Mouse (Mus musculus) frontal cortex, adult (tissue): ENCODE data around the gene Cisd3.
"Not testable (repeated sequence)": the region's sequence is repeated elsewhere in the genome, so short reads cannot be mapped to it uniquely, and the experiment has no call there.

Experiments
- ATAC-seq: cut with Nextera tagmentation; 2 replicates; pipeline ENCODE4 v1.9.2; 2017; ENCODE audit warnings: mild to moderate bottlenecking, moderate library complexity, mixed read lengths; ENCODE audit not compliant: low TSS enrichment

The Cisd3 gene

DNA sequence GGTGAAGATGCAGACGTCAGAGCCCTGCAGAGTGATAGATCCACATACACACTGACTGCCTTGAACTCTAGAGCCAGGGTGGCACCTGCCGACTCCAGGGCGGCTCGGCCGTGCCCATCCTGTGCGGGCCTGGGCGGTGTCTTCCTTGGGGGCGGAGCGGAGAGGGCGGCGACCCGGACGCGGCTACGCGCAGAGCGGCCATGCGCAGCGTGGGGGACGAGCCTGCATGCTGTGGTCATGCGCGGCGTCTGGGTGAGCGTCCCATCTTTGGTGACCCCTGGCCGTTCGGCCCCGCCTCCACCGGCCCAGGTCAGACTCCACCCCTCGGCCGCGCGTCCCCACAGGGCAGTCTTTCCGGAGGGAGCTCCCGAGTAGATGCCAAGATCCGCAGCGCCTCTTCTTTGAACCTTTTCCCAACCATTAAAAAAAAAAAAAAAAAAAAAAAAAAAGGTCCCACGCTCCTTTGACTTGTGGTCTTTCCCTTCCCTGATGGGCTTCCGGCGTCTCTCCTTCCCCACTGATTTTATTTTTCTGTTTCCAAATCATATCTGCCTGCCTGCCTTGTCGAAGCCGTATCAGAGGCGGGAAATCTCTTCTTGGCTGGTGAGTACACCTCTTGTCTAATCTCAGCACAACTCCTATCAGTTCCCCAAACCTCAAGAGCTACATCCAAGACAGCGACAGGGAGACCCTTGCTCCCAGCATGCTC lies at the start of gene Cisd3:
Gene Cisd3, plus strand, starts transcription at position 214 of the 709 bp plus-strand sequence.
- peak; percentile 78 for ATAC-seq

DNA sequence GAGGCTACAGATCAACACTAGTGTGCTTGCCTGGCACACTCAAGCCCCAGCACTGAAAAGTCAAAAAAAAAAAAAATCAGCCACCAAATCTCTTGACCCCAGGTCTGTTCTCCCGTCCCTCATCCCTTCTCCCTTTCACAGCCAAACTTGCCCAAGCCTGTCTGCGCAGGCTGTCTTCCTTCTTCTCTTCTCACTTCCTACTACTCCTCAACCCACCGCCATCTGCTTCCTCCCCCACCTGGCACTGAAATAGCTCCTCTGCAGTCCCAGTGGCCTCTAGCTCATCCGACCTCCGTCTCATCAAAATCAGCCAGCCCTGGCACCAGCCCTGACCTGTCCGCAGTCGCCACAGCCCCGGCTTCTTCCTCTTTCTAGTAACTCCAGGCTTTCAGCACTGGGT lies 44.0 kb upstream of the Cisd3 start:
- ATAC-seq = peak; percentile 96

DNA sequence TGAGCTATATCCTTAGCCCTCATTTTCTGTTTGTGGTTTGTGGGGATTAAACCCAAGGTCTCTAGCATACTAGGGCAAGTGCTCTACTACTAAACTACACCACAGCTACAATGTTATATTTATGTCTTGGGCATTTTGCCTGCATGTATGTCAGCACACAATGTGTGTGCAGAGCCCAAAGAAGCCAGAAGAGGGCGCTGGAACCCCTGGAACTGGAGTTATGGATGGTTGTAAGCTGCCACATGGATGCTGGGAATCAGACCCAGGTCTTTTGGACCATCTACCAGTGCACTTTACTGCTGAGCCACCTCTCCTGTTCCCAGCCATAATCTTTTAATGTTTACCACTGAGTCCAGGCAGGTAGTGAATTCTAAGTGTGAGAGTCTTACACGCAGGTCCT lies 42.9 kb upstream of the Cisd3 start:
- no peak for ATAC-seq

DNA sequence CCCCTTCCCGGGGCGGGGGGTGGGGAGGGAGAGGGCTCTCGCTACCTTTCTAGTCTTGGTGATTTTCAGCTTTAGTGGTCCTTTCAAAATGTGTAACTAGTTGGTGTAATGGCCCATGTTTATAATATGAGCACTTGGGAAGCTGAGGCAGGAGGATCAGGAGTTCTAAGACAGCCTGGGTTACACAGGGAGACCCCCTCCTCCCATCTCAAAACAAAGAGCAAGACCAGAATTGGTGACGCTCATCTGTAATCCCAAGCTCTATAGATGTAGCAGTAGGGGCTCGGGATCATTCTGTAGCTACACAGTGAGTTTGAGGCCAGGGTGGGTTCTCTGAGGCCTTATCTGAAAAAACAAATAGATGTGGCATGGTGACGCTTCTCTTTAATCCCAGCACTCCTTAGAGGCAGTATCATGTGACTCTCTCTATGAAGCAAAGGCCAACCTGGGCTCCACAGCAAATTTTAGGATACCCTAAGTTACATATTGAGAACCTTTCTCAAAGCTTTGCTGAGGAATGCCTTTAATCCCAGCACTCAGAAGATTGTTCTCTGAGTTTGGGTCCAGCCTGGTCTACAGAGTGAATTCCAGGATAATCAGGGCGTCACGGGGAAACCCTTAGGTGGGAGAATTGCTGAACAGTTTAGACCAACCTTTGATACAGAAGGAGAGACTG lies 42.1 kb upstream of the Cisd3 start:
- no peak for ATAC-seq

DNA sequence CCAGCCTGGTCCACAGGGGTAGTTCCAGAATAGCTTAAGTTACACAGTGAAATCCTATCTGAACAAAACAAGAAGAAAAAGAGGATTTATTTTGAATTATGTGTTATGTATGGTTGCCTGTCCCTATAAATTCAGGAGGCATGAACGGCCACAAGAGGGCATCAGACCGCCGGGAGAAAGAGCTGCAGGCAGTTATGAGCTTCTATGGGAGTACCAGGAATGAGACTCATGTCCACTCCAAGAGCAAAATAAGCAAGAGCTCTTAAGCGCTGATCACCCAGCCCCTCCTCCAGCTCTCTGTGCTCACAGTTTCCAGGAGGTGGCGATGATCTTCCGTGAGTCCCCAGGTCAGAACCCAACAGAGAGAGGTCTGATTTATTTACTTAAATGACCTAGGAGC lies 40.8 kb upstream of the Cisd3 start:
- no peak for ATAC-seq

DNA sequence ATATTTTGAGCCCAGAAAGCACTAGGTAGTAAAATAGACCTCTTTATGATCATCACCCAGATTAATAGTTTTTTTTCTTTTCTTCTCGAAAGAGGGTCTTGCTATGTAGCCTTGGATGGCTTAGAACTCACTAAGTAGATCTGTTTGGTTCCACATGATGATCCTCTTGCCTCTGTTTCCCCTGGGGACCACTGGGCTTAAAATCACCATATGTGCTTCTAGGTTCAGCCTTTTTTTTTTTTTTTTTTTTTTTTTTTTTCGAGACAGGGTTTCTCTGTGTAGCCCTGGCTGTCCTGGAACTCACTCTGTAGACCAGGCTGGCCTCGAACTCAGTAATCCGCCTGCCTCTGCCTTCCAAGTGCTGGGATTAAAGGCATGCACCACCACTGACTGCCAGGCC lies 37.1 kb upstream of the Cisd3 start:
- not testable (repeated sequence) for ATAC-seq

DNA sequence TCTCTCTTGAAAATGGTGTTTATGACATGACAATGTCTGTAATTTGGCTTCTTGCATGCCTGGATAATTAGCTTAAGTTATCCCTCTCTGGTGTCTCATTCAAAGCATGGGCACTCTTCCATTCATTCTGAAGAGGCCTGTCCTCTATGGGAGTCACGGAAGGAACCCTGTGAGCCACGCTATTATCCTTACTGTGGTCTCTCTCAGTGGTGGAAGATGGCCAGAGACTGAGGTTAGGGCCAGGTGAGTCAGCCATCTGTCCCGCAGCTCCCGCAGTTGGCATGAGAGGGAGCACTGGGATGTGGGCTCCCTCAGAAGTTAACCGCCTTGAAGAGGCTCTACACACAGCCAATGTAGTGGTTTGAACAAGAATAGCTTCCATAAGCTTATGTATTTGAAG lies 35.3 kb upstream of the Cisd3 start:
- no peak for ATAC-seq

DNA sequence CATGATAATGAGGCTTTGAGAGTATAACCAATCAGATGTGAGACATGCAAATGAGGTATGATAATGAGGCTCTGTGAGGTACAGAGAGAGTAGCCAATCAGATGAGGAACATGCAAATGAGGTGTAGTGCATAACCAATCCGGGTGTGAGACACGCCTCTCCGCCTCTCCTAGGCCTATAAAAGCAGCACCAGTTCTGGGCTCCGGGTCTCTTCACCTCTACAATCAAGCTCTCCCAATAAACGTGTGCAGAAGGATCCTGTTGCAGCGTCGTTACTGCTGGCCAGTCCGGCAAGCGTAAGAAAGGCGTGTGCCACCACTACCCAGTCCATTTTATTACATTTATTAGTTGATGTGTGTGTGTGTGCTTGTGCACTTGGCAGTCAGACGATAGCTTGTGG lies 32.2 kb upstream of the Cisd3 start:
- not testable (repeated sequence) for ATAC-seq

DNA sequence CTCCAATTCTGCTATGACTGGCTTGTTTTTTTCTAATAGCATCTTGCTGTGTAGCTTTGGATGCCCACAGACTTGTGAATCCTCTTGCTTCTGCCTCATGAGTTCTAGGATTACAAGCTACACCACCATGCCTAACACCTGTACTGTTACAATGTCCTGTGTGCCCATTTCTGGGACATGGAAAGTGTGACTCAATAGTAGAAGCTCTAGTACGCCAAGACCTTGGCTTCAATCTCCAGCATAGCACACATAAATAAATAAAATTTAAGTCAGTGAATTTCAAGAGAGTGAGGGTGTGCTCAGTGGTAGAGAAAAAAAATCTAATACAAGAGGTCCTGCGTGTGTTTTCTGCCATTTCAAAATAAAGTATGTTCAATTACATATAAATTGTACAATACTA lies 31.4 kb upstream of the Cisd3 start:
- no peak for ATAC-seq

DNA sequence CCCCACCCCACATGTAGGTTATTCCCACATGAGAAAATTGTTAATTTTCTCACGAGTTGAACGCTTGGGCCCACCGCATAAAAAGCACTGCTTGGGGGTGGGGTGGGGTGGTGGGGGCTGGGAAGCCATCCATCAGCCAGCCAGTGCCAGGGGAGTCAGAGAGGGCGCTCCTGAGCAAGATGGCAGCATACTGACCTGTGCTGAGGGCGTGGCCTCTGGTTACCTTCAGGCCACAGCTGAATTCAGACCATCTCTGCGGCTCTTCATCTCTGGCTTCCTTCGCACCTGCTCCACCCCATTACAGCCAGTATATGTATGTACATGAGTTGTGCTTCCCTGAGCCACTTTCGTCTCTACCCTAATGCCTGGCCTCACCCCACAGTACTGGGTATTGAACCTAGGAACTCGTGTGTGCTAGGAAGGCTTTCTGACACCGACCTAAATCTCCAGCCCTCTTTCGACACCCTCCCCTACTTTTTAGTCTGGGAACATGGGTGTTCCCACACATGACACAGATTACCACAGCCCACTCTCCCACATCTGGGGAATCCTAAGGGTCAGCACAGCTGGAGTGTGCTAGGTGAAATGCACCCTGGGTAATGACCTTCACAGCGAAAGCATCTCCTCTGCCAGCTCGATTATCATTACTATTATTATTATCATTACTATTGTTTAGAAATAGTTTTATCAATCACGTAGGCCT lies 29.2 kb upstream of the Cisd3 start:
- no peak for ATAC-seq

DNA sequence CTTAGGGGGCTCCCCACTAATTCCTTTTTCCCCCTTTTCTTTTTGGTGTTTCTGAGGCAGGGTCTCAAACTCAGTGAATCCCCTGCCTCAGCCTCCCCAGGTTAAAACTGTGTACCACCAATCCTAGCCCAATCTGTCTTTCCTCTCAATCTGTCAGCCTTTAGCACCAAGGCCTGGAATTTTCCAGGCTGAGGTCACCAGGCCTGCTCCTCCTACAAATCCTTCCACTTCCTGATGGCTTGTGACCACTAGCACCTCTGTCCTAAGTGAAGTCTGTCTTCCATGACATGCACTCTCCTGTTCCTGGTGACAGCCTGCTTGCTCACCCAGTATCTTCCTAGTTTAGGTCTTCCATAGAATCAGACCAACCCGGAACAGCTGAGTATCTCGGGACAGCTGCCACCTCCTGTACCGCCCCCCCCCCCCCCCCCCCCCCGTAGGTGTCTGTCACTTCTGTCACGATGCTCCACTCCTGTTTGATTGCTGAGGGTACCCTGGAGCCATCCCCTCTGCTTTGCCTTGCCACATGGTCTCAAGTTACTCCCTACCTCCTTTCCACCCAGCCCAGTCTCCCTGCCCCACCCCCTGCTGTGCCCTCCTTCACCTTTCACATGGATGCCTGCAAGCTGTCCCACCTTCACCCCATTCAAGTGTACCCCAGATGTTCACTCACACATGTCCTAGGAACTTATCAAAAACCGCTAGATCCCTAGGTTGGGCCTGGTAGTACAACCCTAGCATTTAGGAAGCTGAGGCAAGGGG lies 28.3 kb upstream of the Cisd3 start:
- ATAC-seq = no peak

DNA sequence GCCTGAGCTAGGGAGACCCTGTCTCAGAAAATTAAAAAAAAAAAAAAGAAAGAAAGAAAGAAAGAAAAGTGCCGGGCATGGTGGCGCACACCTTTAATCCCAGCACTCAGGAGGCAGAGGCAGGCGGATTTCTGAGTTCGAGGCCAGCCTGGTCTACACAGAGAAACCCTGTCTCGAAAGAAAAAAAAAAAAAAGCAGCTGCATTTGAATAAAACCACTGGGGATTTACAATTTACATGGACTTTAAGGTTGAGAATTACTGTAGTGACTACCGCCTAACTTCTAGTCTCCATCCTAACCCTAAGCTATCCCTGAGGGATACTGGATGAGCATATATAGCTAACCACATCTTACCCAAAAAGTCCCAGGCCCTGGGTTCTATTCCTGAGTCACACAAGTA lies 27.7 kb upstream of the Cisd3 start:
- ATAC-seq = not testable (repeated sequence)

DNA sequence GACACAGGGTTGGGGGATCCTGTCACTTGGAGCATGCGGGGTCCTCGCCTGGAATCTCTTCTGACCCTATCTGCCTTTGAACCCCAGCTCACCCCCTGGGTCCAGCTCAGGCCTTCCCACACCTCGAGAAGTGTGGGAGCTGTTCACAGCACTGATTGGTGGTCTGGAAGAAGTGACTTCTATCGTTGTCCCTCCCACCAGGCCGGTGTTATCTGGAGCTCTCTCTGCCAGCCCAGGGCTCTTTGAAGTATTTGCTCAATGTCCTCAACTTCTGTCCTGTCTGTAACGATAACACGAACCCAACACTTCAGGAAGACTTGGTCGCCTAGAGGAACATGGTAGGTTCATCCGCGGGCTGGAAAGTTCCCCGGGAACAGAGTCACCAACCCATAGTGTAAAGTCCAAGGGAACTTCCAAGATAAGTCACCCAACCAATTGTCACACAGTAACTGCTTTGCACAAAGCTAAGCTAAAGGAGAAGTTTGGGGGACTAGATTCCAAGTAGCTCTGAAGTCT lies 26.8 kb upstream of the Cisd3 start:
- ATAC-seq = no peak

DNA sequence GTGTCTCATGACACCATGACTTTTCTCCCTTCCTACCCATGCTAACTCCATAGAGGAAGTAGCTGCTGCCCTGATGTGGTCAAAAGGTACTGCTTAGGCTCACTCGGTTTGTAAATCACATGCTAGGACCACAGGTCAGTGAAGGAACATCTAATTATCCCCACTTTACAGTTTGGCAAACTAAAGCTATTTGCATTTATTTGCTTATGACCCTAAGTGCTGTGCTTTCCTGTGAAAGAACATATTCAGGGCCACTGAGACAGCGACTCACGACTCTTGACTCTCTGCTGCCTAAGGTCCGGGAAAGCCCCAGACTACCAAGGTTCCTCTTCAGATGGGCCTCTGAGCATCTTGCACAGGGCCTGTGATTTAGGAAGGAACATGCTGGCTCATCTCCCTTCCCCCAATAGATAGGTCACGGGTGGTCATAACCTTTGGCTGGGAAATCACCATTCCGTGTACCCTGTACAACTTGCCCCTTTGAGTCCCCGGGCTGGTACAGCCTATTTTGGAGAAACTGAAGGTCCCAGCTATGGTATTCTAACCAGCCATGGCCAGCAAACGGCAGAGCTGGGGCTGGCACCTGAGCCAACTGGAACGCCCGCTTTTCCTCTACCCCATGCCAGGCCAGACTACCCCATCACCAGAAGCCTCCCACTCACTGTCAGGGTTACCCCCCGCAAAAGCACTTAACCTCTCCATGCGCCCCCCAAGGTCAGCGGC lies 26.2 kb upstream of the Cisd3 start:
- ATAC-seq = no peak

DNA sequence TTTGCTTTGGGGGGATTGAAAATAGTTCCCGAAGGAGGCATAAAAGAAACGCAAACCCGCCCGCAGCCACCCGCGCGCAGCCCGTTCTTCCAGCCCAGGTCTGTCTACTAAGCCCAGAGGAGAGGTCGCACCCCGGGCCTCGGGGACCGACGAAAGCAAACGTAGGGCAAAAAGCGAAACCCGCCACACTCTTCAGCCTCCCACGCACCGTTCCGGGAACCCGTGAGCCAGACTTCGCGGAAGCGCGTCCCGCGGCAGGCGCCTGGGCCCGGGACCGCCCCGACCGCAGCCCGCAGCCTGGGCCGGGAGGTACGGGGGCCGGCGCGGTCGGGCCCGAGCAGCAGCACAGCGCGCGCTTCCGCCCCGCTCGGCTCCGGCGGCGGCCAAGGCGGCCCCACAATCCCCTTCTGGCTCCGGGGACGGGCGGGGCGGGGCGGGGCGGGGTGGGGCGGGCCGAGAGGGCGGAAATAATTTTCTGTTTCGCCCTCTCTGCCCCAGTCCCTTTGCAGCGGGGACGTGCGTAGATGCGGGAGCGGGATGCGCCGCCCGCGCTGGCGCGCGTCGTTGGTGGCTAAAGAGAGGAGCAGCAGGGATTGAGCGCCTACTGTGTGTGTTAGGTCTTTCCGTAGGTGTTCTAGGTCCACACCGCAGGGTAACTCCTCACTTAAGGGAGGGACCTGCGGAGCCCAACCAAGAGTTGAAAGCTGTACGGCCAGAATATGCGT lies 25.5 kb upstream of the Cisd3 start:
- peak; percentile 58 for ATAC-seq

DNA sequence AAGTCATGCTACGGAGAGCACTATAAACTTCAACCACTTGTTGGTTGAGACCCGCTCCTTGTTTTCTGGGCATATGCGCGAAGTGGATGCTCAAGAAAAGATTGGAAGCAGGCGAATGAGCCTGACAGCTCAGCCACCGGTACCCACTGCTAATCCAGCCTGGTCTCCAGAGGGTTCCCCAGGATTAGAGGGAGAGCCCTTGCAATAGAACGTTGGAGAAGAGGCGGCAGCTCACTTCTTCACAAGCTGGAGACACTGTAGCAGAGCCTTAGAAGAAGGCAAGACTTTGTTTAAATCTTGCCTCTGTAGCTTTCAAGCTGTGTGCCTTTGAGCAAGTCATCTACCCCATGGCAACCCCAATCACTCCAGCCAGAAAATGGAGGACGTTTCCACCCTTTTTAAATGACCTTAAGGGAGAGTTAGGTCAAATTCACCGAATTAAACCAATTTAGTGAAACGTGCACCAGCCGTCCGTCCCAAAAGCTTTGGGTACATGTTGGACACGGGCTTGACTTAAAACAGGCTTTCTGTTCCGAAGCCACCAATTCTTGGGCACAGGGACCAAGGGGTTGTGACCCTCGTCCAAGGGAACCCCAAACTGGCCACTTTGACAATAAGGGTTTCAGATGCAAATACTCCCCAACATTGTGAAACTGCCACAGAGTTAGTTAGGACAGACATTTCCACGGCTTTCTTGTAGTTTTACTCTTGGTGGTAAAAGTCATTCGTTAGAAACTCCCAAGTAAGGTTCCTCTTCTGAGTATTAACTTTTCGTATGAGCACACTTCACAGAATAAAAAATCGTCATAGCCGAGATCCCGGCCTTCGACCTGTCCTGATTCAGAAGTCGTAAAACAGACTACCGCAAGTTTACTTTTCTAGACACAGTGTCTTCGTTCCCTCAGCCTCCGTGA lies 24.6 kb upstream of the Cisd3 start:
- ATAC-seq = no peak

DNA sequence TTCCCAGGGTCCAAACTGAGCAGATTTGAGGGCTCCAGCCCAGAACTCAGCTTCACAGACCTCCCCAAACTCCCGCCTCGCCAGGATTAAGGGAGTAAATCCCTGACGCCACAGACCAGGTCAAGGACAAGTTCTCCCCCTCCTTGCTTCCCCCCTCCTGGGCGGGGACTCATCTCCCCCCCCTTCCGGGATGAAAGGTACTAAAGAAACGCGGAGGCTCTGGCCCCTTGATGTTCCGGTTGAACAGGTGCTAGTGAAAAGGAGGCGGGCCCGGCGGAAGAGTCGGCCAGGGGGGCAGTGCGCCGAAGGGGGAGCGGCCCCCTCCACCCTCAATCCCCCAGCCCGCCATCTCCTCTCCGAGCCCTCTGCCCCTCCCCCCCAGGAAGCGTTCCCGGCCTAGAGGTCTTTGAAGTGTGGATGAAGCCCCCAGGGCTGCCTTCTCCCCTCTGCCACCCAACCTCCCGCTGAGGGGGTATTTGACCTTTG lies 23.9 kb upstream of the Cisd3 start:
- ATAC-seq = no peak

DNA sequence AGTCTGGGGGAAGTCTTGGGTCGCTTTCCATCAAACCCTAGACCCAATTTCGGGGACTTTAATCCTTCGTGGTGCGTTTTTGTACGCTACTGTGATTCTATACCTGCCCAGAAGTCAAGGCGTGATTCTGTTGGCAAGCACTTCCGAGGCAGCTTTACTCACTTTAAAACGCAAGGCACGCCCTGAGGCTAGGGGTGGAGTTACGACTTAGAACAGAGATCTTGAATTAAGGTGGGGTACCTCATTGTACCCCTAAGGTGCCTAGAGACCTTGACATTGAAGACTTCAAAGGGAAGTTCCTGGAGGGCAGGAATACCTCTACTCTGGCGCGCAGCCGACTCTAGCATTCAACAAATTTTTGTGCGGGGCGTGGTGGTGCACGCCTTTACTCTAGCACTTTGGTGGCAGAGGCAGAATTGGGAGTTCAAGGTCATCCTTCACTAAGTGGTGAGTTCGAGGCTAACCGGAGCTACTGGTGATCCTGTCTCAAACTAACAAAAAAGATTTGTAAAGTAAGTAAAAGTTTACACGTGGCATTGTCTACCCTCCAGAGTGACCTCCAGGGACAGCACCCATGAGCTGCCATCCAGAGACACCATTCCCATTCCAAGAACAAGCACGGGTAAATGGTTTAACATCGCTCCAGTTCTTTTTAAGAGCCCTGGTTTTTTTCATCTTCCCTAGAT lies 23.3 kb upstream of the Cisd3 start:
- ATAC-seq = no peak
